Mouse (Mus musculus): ENCODE results near the gene Bbs2. TPM values are rescaled to one million over a fixed set of nuclear protein-coding genes. Genes with fewer than 3 reads are reported as not detected.

The Bbs2 gene
- polyA plus RNA-seq, 1 experiment from 2014 or later, result 16.6 TPM

GRCm38 (mm10) chr8:94087964-94088363 lies 10.8 kb downstream of the Bbs2 start:
- no peak overlapping the region for H3K9ac ChIP-seq (replicated peaks; ENCODE audit: low read depth, low read length)
- 87% methylated on average over 9 of the region's 9 CpGs for WGBS

GRCm38 (mm10) chr8:94076461-94077192 lies 22.1 kb downstream of the Bbs2 start:
- 90% methylated on average over 12 of the region's 12 CpGs for WGBS
- Histone ChIP-seq H3K27me3 (ENCODE audit: control insufficient read depth, insufficient read depth, low read length) (no peaks in the 10 kb centered on the region), H3K4me2 (replicated peaks; ENCODE audit: low read depth, low read length) (no peak overlapping the region), H3K27ac (ENCODE audit: low read length) (no peak overlapping the region), H3K9ac (replicated peaks; ENCODE audit: low read depth, low read length) (no peak overlapping the region), H3K36me3 (ENCODE audit: control insufficient read depth, insufficient read depth, low read length) (no peaks in the 10 kb centered on the region; the same call in 1 of the 2 replicates), H3K4me1 (ENCODE audit: control insufficient read depth, insufficient read depth, low read length) (no peaks in the 10 kb centered on the region), H3K9me3 (ENCODE audit: control insufficient read depth, low read depth, low read length) (no peaks in the 10 kb centered on the region), H3K4me3 (ENCODE audit: low read depth, low read length) (no peak overlapping the region)
- ATAC-seq (ENCODE audit: insufficient number of reproducible peaks, insufficient read depth, low FRiP score, low read depth), result no peak

More at GRCm38 (mm10) chr8:94087964-94088363, 10.8 kb downstream of the Bbs2 start:
- H3K4me2 ChIP-seq (replicated peaks; ENCODE audit: low read depth, low read length), result no peak overlapping the region
- H3K4me3 ChIP-seq (ENCODE audit: low read depth, low read length), result no peak overlapping the region
- ATAC-seq (ENCODE audit: insufficient number of reproducible peaks, insufficient read depth, low FRiP score, low read depth), result no peak
- no peaks in the 10 kb centered on the region for H3K9me3 ChIP-seq (ENCODE audit: control insufficient read depth, low read depth, low read length)
- no peaks in the 10 kb centered on the region for H3K4me1 ChIP-seq (ENCODE audit: control insufficient read depth, insufficient read depth, low read length)
- H3K27me3 ChIP-seq (ENCODE audit: control insufficient read depth, insufficient read depth, low read length), result no peaks in the 10 kb centered on the region
- no peak overlapping the region for H3K27ac ChIP-seq (ENCODE audit: low read length)
- H3K36me3 ChIP-seq (ENCODE audit: control insufficient read depth, insufficient read depth, low read length), result no peaks in the 10 kb centered on the region

- 94% methylated on average over 7 of the region's 7 CpGs for WGBS
- H3K9me3 ChIP-seq (ENCODE audit: control insufficient read depth, low read depth, low read length), result no peaks in the 10 kb centered on the region
- H3K36me3 ChIP-seq (ENCODE audit: control insufficient read depth, insufficient read depth, low read length), result peaks cover 7% of the 10 kb centered on the region
- H3K4me3 ChIP-seq (ENCODE audit: low read depth, low read length), result no peak overlapping the region
- no peaks in the 10 kb centered on the region for H3K4me1 ChIP-seq (ENCODE audit: control insufficient read depth, insufficient read depth, low read length)
- H3K27ac ChIP-seq (ENCODE audit: low read length), result no peak overlapping the region
- no peak for ATAC-seq (ENCODE audit: insufficient number of reproducible peaks, insufficient read depth, low FRiP score, low read depth)
- H3K9ac ChIP-seq (replicated peaks; ENCODE audit: low read depth, low read length), result no peak overlapping the region
- H3K4me2 ChIP-seq (replicated peaks; ENCODE audit: low read depth, low read length), result no peak overlapping the region
- H3K27me3 ChIP-seq (ENCODE audit: control insufficient read depth, insufficient read depth, low read length), result no peaks in the 10 kb centered on the region
These were observed 29.9 kb downstream of the Bbs2 start for GRCm38 (mm10) chr8:94068793-94069192.

GRCm38 (mm10) chr8:94066121-94066863 lies 32.4 kb downstream of the Bbs2 start:
- Histone ChIP-seq H3K4me3 (ENCODE audit: low read depth, low read length) (no peak overlapping the region), H3K4me2 (replicated peaks; ENCODE audit: low read depth, low read length) (no peak overlapping the region), H3K9me3 (ENCODE audit: control insufficient read depth, low read depth, low read length) (no peaks in the 10 kb centered on the region), H3K27me3 (ENCODE audit: control insufficient read depth, insufficient read depth, low read length) (no peaks in the 10 kb centered on the region), H3K27ac (ENCODE audit: low read length) (no peak overlapping the region), H3K4me1 (ENCODE audit: control insufficient read depth, insufficient read depth, low read length) (no peaks in the 10 kb centered on the region), H3K9ac (replicated peaks; ENCODE audit: low read depth, low read length) (no peak overlapping the region), H3K36me3 (ENCODE audit: control insufficient read depth, insufficient read depth, low read length) (peaks cover 7% of the 10 kb centered on the region)
- 61% methylated on average over 11 of the region's 11 CpGs for WGBS
- no peak for ATAC-seq (ENCODE audit: insufficient number of reproducible peaks, insufficient read depth, low FRiP score, low read depth)

GRCm38 (mm10) chr8:94057157-94057854 lies 41.4 kb downstream of the Bbs2 start:
- no peak overlapping the region for H3K9ac ChIP-seq (replicated peaks; ENCODE audit: low read depth, low read length)
- peaks cover 13% of the 10 kb centered on the region; the same call in 1 of the 2 replicates for H3K36me3 ChIP-seq (ENCODE audit: control insufficient read depth, insufficient read depth, low read length)
- no peak for ATAC-seq (ENCODE audit: insufficient number of reproducible peaks, insufficient read depth, low FRiP score, low read depth)
- no peaks in the 10 kb centered on the region for H3K9me3 ChIP-seq (ENCODE audit: control insufficient read depth, low read depth, low read length)
- no peak overlapping the region for H3K4me2 ChIP-seq (replicated peaks; ENCODE audit: low read depth, low read length)
- WGBS, result 62% methylated on average over 6 of the region's 6 CpGs
- no peak overlapping the region for H3K27ac ChIP-seq (ENCODE audit: low read length)
- no peaks in the 10 kb centered on the region for H3K4me1 ChIP-seq (ENCODE audit: control insufficient read depth, insufficient read depth, low read length)
- H3K27me3 ChIP-seq (ENCODE audit: control insufficient read depth, insufficient read depth, low read length), result no peaks in the 10 kb centered on the region
- no peak overlapping the region for H3K4me3 ChIP-seq (ENCODE audit: low read depth, low read length)

- ATAC-seq (ENCODE audit: insufficient number of reproducible peaks, insufficient read depth, low FRiP score, low read depth), result no peak
- Histone ChIP-seq H3K9me3 (ENCODE audit: control insufficient read depth, low read depth, low read length) (no peaks in the 10 kb centered on the region), H3K9ac (replicated peaks; ENCODE audit: low read depth, low read length) (no peak overlapping the region), H3K4me3 (ENCODE audit: low read depth, low read length) (no peak overlapping the region), H3K27me3 (ENCODE audit: control insufficient read depth, insufficient read depth, low read length) (no peaks in the 10 kb centered on the region), H3K36me3 (ENCODE audit: control insufficient read depth, insufficient read depth, low read length) (peaks cover 8% of the 10 kb centered on the region; the same call in 1 of the 2 replicates), H3K4me1 (ENCODE audit: control insufficient read depth, insufficient read depth, low read length) (no peaks in the 10 kb centered on the region), H3K27ac (ENCODE audit: low read length) (no peak overlapping the region), H3K4me2 (replicated peaks; ENCODE audit: low read depth, low read length) (no peak overlapping the region)
- WGBS, result 79% methylated on average over 12 of the region's 12 CpGs
These were observed 46.0 kb downstream of the Bbs2 start for GRCm38 (mm10) chr8:94052696-94053095.

GRCm38 (mm10) chr8:94047845-94048244 lies 50.9 kb downstream of the Bbs2 start:
- H3K4me3 ChIP-seq (ENCODE audit: low read depth, low read length), result no peak overlapping the region
- no peaks in the 10 kb centered on the region for H3K4me1 ChIP-seq (ENCODE audit: control insufficient read depth, insufficient read depth, low read length)
- H3K9me3 ChIP-seq (ENCODE audit: control insufficient read depth, low read depth, low read length), result no peaks in the 10 kb centered on the region
- H3K27ac ChIP-seq (ENCODE audit: low read length), result no peak overlapping the region
- ATAC-seq (ENCODE audit: insufficient number of reproducible peaks, insufficient read depth, low FRiP score, low read depth), result no peak
- no peaks in the 10 kb centered on the region for H3K27me3 ChIP-seq (ENCODE audit: control insufficient read depth, insufficient read depth, low read length)
- WGBS, result 78% methylated on average over 2 of the region's 2 CpGs
- no peak overlapping the region for H3K4me2 ChIP-seq (replicated peaks; ENCODE audit: low read depth, low read length)
- H3K36me3 ChIP-seq (ENCODE audit: control insufficient read depth, insufficient read depth, low read length), result 0 out of 2 replicates have a peak, but pooled peaks cover 2% of the 10 kb centered on the region
- H3K9ac ChIP-seq (replicated peaks; ENCODE audit: low read depth, low read length), result no peak overlapping the region

- WGBS, result 6% methylated on average over 15 of the region's 15 CpGs
- no peak overlapping the region for H3K27ac ChIP-seq (ENCODE audit: low read length)
- peak overlapping the region; percentile 88 for H3K4me2 ChIP-seq (replicated peaks; ENCODE audit: low read depth, low read length)
- H3K9me3 ChIP-seq (ENCODE audit: control insufficient read depth, low read depth, low read length), result no peaks in the 10 kb centered on the region
- H3K27me3 ChIP-seq (ENCODE audit: control insufficient read depth, insufficient read depth, low read length), result no peaks in the 10 kb centered on the region
- peak overlapping the region; percentile 46 for H3K9ac ChIP-seq (replicated peaks; ENCODE audit: low read depth, low read length)
- ATAC-seq (ENCODE audit: insufficient number of reproducible peaks, insufficient read depth, low FRiP score, low read depth), result no peak
- H3K4me3 ChIP-seq (ENCODE audit: low read depth, low read length), result peak overlapping the region; percentile 76
- H3K4me1 ChIP-seq (ENCODE audit: control insufficient read depth, insufficient read depth, low read length), result peaks cover 13% of the 10 kb centered on the region; the same call in 1 of the 2 replicates
- no peaks in the 10 kb centered on the region for H3K36me3 ChIP-seq (ENCODE audit: control insufficient read depth, insufficient read depth, low read length)
These were observed 60.9 kb downstream of the Bbs2 start for GRCm38 (mm10) chr8:94037806-94038205.

Measured in stomach, embryonic 14.5 days (tissue).